Mouse (Mus musculus) neural tube, embryonic 15.5 days (tissue): ENCODE results near the gene Pdgfc. TPM values are rescaled to one million over a fixed set of nuclear protein-coding genes. Genes with fewer than 3 reads are reported as not detected.

Source experiments
- ATAC-seq: fragments of 200-750 bp; cut with Nextera tagmentation; 2 replicates; pipeline ENCODE4 v1.8.0; 2017; ENCODE audit warnings: mild to moderate bottlenecking, moderate TSS enrichment, moderate library complexity; ENCODE audit not compliant: low FRiP score
- H3K27ac ChIP-seq: fragments of 300-500 bp; sonication (generic); replicated peaks from 2 replicates; pipeline ENCODE4 v1.5.1; 2015; ENCODE audit warnings: mild to moderate bottlenecking, inconsistent platforms
- H3K27me3 ChIP-seq: fragments of 300-500 bp; sonication (generic); replicated peaks from 2 replicates; pipeline ENCODE4 v1.6.1; 2015; ENCODE audit warnings: inconsistent platforms
- H3K36me3 ChIP-seq: fragments of 300-500 bp; sonication (generic); 2 replicates; pipeline ENCODE4 v1.6.1; 2015; ENCODE audit warnings: inconsistent platforms
- H3K4me1 ChIP-seq: fragments of 300-500 bp; sonication (generic); 2 replicates; pipeline ENCODE4 v1.6.1; 2015; ENCODE audit warnings: inconsistent platforms
- H3K4me2 ChIP-seq: fragments of 300-500 bp; sonication (generic); 2 replicates; pipeline ENCODE4 v1.6.1; 2015; ENCODE audit warnings: inconsistent platforms, mild to moderate bottlenecking, moderate library complexity
- H3K4me3 ChIP-seq: fragments of 300-500 bp; sonication (generic); replicated peaks from 2 replicates; pipeline ENCODE4 v1.5.1; 2015; ENCODE audit warnings: mild to moderate bottlenecking, inconsistent platforms
- H3K9ac ChIP-seq: fragments of 300-500 bp; sonication (generic); replicated peaks from 2 replicates; pipeline ENCODE4 v1.6.1; 2015; ENCODE audit warnings: mild to moderate bottlenecking, inconsistent platforms
- H3K9me3 ChIP-seq: fragments of 300-500 bp; sonication (generic); replicated peaks from 2 replicates; pipeline ENCODE4 v1.6.1; 2016; ENCODE audit warnings: inconsistent platforms
- WGBS: fragments of 180-500 bp; shearing (Covaris S2); methylation state at CpG from one replicate; pipeline ENCODE4 v1.1.7; 2015; ENCODE audit warnings: mixed read lengths; 5-methylcytosine and 5-hydroxymethylcytosine counted together
- polyA plus RNA-seq: library from polyadenylated mRNA; unstranded; fragments of >200 nt; fragmentation: Nextera tagmentation; extraction: Ambion mirVana; gene quantifications from 2 replicates; pipeline ENCODE4 v1.2.1, GENCODE M21; 2015

The Pdgfc gene
- polyA plus RNA-seq, 1 experiment from 2014 or later, result 4.2 TPM

GRCm38 (mm10) chr3:81051522-81051921 lies 15.3 kb downstream of the Pdgfc start:
- Histone ChIP-seq H3K4me2 (no peak overlapping the region), H3K4me3 (no peak overlapping the region), H3K36me3 (no peaks in the 10 kb centered on the region), H3K27me3 (no peaks in the 10 kb centered on the region), H3K9me3 (no peaks in the 10 kb centered on the region), H3K27ac (no peak overlapping the region), H3K4me1 (peaks cover 3% of the 10 kb centered on the region; the same call in 1 of the 2 replicates), H3K9ac (no peak overlapping the region)
- ATAC-seq, result no peak

GRCm38 (mm10) chr3:81052422-81052821 lies 16.2 kb downstream of the Pdgfc start:
- Histone ChIP-seq H3K9ac (no peak overlapping the region), H3K27ac (no peak overlapping the region), H3K4me3 (no peak overlapping the region), H3K9me3 (no peaks in the 10 kb centered on the region), H3K36me3 (no peaks in the 10 kb centered on the region), H3K4me2 (no peak overlapping the region), H3K27me3 (no peaks in the 10 kb centered on the region), H3K4me1 (no peaks in the 10 kb centered on the region)
- 89% methylated on average over 6 of the region's 6 CpGs for WGBS
- ATAC-seq, result no peak

- Histone ChIP-seq H3K9ac (no peak overlapping the region), H3K36me3 (no peaks in the 10 kb centered on the region), H3K4me1 (no peaks in the 10 kb centered on the region), H3K27ac (no peak overlapping the region), H3K9me3 (no peaks in the 10 kb centered on the region), H3K27me3 (no peaks in the 10 kb centered on the region), H3K4me2 (no peak overlapping the region), H3K4me3 (no peak overlapping the region)
- no peak for ATAC-seq
These were observed 17.9 kb downstream of the Pdgfc start for GRCm38 (mm10) chr3:81054074-81054473.

GRCm38 (mm10) chr3:81057719-81058118 lies 21.5 kb downstream of the Pdgfc start:
- 91% methylated on average over 1 of the region's 1 CpGs for WGBS

GRCm38 (mm10) chr3:81058527-81059031 lies 22.4 kb downstream of the Pdgfc start:
- Histone ChIP-seq H3K27ac (no peak overlapping the region), H3K36me3 (no peaks in the 10 kb centered on the region), H3K9me3 (no peaks in the 10 kb centered on the region), H3K4me1 (no peaks in the 10 kb centered on the region), H3K9ac (no peak overlapping the region), H3K27me3 (no peaks in the 10 kb centered on the region), H3K4me2 (no peak overlapping the region), H3K4me3 (no peak overlapping the region)
- WGBS, result 42% methylated on average over 4 of the region's 4 CpGs
- no peak for ATAC-seq

More at GRCm38 (mm10) chr3:81057719-81058118, 21.5 kb downstream of the Pdgfc start:
- Histone ChIP-seq H3K9ac (no peak overlapping the region), H3K4me2 (no peak overlapping the region), H3K4me3 (no peak overlapping the region), H3K27ac (no peak overlapping the region), H3K27me3 (no peaks in the 10 kb centered on the region), H3K9me3 (no peaks in the 10 kb centered on the region), H3K4me1 (no peaks in the 10 kb centered on the region), H3K36me3 (no peaks in the 10 kb centered on the region)
- no peak for ATAC-seq

GRCm38 (mm10) chr3:81068550-81068949 lies 32.3 kb downstream of the Pdgfc start:
- H3K9me3 ChIP-seq, result no peaks in the 10 kb centered on the region
- no peaks in the 10 kb centered on the region for H3K4me1 ChIP-seq
- no peak overlapping the region for H3K4me2 ChIP-seq
- 51% methylated on average over 2 of the region's 2 CpGs for WGBS
- no peak overlapping the region for H3K27ac ChIP-seq
- no peaks in the 10 kb centered on the region for H3K27me3 ChIP-seq
- ATAC-seq, result no peak
- no peak overlapping the region for H3K4me3 ChIP-seq
- no peak overlapping the region for H3K9ac ChIP-seq
- no peaks in the 10 kb centered on the region for H3K36me3 ChIP-seq

- no peak overlapping the region for H3K9ac ChIP-seq
- H3K4me3 ChIP-seq, result no peak overlapping the region
- H3K9me3 ChIP-seq, result no peaks in the 10 kb centered on the region
- 100% methylated on average over 1 of the region's 1 CpGs for WGBS
- H3K4me2 ChIP-seq, result no peak overlapping the region
- H3K4me1 ChIP-seq, result peaks cover 8% of the 10 kb centered on the region
- ATAC-seq, result no peak
- no peaks in the 10 kb centered on the region for H3K27me3 ChIP-seq
- no peaks in the 10 kb centered on the region for H3K36me3 ChIP-seq
- H3K27ac ChIP-seq, result no peak overlapping the region
These were observed 64.9 kb downstream of the Pdgfc start for GRCm38 (mm10) chr3:81101136-81101535.

- peak; percentile 38; the same call in 1 of the 2 replicates for ATAC-seq
- H3K36me3 ChIP-seq, result no peaks in the 10 kb centered on the region
- H3K9me3 ChIP-seq, result no peaks in the 10 kb centered on the region
- no peak overlapping the region for H3K27ac ChIP-seq
- H3K27me3 ChIP-seq, result no peaks in the 10 kb centered on the region
- WGBS, result 8% methylated on average over 3 of the region's 3 CpGs
- no peak overlapping the region for H3K9ac ChIP-seq
- peaks cover 8% of the 10 kb centered on the region for H3K4me1 ChIP-seq
- no peak overlapping the region for H3K4me3 ChIP-seq
- H3K4me2 ChIP-seq, result no peak overlapping the region
These were observed 66.1 kb downstream of the Pdgfc start for GRCm38 (mm10) chr3:81102158-81102876.

- no peaks in the 10 kb centered on the region for H3K36me3 ChIP-seq
- H3K27ac ChIP-seq, result no peak overlapping the region
- H3K9me3 ChIP-seq, result no peaks in the 10 kb centered on the region
- no peak overlapping the region for H3K4me2 ChIP-seq
- no peaks in the 10 kb centered on the region for H3K27me3 ChIP-seq
- H3K9ac ChIP-seq, result no peak overlapping the region
- no peak for ATAC-seq
- H3K4me3 ChIP-seq, result no peak overlapping the region
- peaks cover 8% of the 10 kb centered on the region for H3K4me1 ChIP-seq
- 55% methylated on average over 5 of the region's 5 CpGs for WGBS
These were observed 66.7 kb downstream of the Pdgfc start for GRCm38 (mm10) chr3:81102877-81103420.

GRCm38 (mm10) chr3:81107515-81107914 lies 71.3 kb downstream of the Pdgfc start:
- Histone ChIP-seq H3K4me1 (peaks cover 3% of the 10 kb centered on the region; the same call in 1 of the 2 replicates), H3K36me3 (no peaks in the 10 kb centered on the region), H3K9me3 (no peaks in the 10 kb centered on the region), H3K9ac (no peak overlapping the region), H3K27ac (no peak overlapping the region), H3K27me3 (no peaks in the 10 kb centered on the region), H3K4me3 (no peak overlapping the region), H3K4me2 (no peak overlapping the region)
- no peak for ATAC-seq
- WGBS, result 74% methylated on average over 1 of the region's 1 CpGs

- WGBS, result 84% methylated on average over 1 of the region's 1 CpGs
These were observed 74.8 kb downstream of the Pdgfc start for GRCm38 (mm10) chr3:81110968-81111367.

GRCm38 (mm10) chr3:81112892-81113291 lies 76.7 kb downstream of the Pdgfc start:
- H3K9ac ChIP-seq, result no peak overlapping the region
- no peak for ATAC-seq
- no peaks in the 10 kb centered on the region for H3K27me3 ChIP-seq
- no peak overlapping the region for H3K4me3 ChIP-seq
- H3K4me2 ChIP-seq, result no peak overlapping the region
- 98% methylated on average over 3 of the region's 3 CpGs for WGBS
- H3K36me3 ChIP-seq, result no peaks in the 10 kb centered on the region
- no peak overlapping the region for H3K27ac ChIP-seq
- H3K9me3 ChIP-seq, result no peaks in the 10 kb centered on the region
- H3K4me1 ChIP-seq, result no peaks in the 10 kb centered on the region

More at GRCm38 (mm10) chr3:81110968-81111367, 74.8 kb downstream of the Pdgfc start:
- no peak overlapping the region for H3K27ac ChIP-seq
- H3K4me3 ChIP-seq, result no peak overlapping the region
- H3K9me3 ChIP-seq, result no peaks in the 10 kb centered on the region
- H3K27me3 ChIP-seq, result no peaks in the 10 kb centered on the region
- no peak overlapping the region for H3K9ac ChIP-seq
- H3K4me2 ChIP-seq, result no peak overlapping the region
- no peak for ATAC-seq
- H3K36me3 ChIP-seq, result no peaks in the 10 kb centered on the region
- no peaks in the 10 kb centered on the region for H3K4me1 ChIP-seq
